Mouse (Mus musculus) liver (tissue): ENCODE measurements around the gene Cracr2a.
A peak's percentile ranks its signal among the peaks of the same experiment; 100 is the strongest.

ENCODE experiments used
- DNase-seq: peaks from one replicate; pipeline ENCODE4 v3.0.0-alpha.2; 2020; ENCODE audit warnings: mixed read lengths

The Cracr2a gene

GRCm38 (mm10) chr6:127708218-127708628, 147.1 kb downstream of the Cracr2a start:
- peak; percentile 5 for DNase-seq

DNA sequence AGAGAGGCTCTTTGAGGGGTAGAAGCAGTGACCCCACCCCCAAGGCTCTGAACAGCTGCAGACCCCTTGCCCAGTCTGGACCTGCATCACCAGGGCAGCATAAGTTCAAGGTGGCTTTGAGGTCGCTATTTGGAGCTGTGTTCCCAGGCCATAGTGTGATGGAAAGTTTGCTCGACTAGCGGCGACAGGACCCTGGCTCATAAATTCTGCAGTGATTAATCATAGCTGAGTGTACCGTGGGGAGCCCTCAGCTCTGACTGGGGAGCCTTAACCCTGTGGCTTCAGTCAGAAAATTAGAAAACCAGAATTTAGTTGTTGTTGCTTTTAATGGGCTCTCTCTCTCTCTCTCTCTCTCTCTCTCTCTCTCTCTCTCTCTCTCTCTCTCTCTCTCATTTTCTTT, 153.8 kb downstream of the Cracr2a start:
- DNase-seq = no peak

GRCm38 (mm10) chr6:127715428-127715827, 154.3 kb downstream of the Cracr2a start:
- no peak for DNase-seq

- no peak for DNase-seq
These were observed 156.3 kb downstream of the Cracr2a start for GRCm38 (mm10) chr6:127717239-127718137.

GRCm38 (mm10) chr6:127719875-127720274, 158.7 kb downstream of the Cracr2a start:
- no peak for DNase-seq

DNA sequence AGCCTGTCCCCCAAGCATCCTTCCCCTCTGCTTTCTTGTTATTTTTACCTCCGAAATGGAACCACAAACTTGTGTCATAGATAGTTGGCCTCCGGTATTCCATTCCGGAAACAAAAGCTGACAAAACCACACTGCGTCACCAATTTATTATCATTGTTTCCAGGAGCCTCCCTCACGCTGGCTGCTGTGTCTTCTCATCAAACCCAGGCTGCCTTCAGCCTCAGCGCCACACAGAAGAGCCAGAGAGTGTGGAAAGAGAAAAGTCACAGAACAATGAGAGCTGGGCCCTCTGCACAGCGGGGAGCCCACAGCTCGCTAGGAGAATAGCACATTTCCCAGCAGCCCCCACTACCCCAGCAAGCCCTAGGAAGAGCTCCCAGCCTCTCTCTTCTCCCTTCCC, 162.0 kb downstream of the Cracr2a start:
- DNase-seq = no peak
